Mouse (Mus musculus) layer of hippocampus, adult 9-10 months (tissue): Measurements from ENCODE around the gene Tubb4a.

Source experiments
- DNase-seq: peaks from one replicate; pipeline ENCODE4 v3.0.0; 2022; ENCODE audit warnings: low spot score

Gene Tubb4a

DNA sequence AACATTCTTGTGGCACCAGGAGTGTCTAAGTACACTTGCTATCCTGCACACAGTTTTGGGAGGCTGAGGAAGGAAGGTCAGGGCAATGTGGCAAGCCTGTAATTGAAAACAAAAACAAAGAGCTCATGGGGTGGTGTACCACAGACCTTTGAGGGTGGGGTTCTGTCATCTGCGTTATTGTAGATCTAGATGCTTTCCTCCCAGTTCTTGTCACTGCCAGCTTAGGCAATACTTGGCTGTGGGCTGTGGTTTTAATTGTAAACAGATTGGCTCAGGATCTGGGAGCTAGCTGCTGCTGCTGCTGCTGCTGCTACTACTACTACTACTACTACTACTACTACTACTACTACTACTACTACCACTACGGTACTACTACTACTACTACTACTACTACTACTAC lies 14.7 kb upstream of the Tubb4a start:
- no peak for DNase-seq

DNA sequence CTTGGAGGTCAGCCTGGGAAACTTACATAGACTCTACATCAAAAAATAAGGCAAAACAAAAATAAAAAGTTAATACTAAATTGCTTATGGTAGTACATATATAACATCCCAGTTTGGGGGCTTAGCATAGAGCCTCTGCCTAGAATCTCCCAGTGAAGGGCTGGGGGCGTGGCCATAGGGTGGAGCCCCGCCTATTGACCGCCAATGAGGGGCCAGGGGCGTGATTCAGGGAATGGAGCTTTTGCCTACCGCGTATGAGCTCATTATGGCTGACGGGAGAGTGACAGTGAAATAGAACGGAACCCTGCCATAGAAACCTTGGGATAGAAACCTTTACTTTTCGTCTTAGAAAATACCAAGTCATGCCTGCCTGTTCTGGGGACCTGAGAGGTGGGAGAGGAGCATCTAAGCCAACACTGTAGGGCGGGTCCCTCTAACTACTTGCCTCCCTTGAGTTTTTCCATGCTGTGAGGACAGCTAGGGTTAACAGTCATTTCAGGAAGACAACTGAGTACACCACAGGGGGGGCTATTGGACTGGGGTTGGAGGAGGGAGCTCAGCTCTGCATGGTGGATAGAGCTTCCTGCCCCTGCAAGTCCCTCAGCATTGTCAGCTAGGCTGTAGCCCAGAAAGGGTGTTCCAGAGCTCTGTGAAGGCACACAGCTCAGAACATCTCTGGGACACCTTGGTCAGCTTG lies 12.2 kb upstream of the Tubb4a start:
- no peak for DNase-seq

DNA sequence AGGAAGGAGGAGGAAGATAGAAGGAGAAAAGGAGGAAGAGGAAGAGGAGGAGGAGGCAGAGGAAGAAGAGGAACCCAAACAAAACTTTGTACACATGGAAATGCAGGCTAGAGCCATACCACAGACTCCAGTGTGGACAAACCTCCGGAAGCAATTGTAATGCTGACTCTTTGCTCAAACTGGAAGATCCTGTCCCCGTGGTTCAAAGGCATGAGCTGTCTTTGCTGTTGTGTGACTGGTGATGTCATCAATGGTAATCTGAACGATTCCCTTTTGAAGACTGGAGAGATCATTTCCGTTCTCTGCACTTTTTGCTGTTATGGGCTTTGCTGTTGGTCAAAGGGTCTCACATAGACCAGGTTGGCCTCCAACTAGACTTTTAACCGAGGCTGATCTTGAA lies 10.7 kb upstream of the Tubb4a start:
- no peak for DNase-seq

DNA sequence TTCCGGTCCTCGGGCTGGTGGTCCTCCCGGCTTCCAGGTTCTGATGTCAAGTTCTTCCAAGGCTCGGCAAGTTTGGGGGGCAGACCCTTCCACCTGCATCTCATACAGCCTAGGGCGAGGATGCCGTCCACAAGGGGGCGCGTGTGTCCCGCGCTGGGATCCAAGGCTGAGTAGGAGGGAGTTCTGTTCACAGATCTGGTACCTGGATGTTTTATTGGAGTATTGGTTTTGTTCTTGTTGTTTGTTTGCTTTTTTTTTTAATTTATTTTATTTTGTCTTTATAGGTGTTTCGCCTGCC lies 9.0 kb upstream of the Tubb4a start:
- DNase-seq, result peak; percentile 86

DNA sequence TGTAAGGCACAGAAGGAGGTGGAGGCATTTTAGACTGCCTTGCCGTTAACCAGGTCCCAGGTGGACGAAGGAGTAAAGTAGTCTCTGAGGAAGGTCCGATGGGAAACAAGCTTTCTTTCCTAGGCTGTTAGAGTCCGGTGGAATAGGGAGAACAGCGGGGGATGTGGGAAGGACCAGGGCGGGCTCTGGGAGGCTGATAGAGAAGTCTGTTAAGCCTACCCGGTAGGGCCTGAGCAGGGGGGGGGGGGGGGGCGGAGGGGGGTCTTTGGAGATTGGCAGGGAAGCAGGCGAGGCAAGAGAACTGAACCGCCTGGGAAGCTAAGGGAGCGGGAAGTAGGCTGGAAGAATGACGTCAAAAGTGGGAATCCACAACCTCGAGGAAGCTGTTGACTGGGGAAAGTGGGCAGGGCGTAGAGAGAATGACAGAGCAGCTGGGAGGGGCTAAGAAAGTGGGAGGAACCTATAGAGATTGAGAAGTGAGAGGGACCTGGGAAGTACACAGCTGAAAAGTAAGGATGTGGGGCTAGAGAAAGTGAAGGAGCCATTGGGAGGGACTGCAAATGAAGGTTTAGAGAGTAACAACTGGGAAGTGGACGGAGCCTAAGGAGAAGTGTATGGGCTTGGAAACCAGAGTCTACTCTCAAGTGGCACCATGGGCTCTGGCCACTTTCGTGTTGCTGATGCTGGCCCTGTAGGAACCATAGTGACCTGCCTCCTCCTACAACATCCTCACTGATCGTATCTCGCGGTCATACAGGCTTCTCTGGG lies 8.5 kb upstream of the Tubb4a start:
- no peak for DNase-seq

DNA sequence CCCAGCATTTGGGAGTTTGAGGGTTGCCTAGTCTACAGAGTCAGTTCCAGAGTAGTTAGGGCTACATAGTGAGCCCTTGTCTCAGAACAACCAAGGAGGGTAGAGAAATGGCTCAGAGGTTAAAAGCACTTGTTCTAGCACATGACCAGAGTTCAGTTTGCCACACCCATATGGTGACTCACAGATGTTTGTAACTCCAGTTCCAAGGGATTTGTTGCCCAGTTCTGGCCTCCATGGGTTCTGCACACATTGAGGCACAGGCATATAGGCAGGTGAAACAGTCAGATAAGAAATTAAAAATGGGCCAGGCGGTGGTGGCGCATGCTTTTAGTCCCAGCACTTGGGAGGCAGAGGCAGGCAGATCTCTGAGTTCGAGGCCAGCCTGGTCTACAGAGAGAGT lies 6.6 kb upstream of the Tubb4a start:
- no peak for DNase-seq

DNA sequence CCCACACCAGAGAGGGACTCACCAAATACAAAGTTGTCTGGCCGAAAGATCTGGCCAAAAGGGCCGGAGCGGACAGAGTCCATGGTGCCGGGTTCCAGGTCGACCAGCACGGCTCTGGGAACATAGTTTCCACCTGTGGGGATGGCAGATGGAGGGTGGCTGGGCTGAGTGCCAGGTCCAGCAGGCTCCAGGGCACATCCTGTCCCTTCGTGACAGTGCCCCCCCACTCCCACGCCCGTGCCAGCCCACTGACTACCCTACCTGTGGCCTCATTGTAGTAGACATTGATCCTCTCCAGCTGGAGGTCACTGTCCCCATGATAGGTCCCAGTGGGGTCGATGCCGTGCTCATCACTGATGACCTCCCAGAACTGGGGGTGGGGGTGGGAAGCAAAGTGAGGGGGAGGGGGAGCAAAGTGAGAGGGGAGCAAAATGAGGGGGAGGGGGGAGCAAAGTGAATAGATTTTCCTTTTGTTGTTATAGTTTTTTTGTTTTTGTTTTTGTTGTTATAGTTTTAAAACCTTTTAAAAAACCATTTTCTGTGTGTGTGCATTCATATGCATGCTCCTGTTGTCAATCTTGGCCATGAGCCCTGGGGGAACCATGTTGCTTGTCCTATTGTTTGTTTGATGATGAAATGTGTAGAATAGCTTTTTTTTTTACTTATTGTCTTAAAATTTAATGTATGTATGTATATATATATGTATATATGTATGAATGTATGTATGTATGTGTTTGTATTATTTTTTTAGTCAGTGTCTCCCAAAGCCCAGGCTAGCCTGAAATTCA lies 1.4 kb downstream of the Tubb4a start:
- no peak for DNase-seq

DNA sequence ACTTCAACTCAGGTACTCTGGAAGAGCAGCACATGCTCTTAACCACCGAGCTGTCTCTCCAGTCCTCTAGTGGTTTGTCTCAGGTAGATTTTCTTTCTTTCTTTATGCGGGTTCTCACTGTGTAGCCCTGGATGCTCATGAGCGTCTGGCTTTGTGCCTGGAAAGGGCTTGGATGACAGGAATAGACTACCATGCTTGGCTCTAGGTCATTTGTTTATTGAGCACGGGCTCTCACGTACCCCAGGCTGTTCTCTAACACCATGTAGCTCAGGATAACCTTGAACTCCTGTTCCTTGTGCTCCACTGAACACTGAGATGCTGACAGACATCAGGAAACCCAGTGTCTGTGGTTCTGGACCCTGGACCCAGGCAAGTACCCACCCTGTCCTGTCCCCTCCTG lies 5.1 kb downstream of the Tubb4a start:
- no peak for DNase-seq

DNA sequence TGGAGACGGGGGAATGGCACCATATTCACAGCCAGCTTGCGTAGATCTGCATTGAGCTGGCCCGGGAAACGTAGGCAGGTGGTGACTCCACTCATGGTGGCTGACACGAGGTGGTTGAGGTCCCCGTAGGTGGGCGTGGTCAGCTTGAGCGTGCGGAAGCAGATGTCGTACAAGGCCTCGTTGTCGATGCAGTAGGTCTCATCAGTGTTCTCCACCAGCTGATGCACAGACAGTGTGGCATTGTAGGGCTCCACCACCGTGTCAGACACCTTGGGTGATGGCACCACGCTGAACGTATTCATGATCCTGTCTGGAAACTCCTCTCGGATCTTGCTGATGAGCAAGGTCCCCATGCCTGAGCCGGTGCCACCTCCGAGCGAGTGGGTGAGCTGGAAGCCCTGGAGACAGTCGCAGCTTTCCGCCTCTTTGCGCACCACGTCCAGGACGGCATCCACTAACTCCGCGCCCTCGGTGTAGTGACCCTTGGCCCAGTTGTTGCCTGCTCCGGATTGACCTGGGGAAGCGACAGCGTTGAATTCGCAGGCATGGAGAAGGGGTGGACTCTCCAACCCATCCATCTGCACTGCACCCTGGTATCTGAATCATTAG lies 6.2 kb downstream of the Tubb4a start:
- no peak for DNase-seq

DNA sequence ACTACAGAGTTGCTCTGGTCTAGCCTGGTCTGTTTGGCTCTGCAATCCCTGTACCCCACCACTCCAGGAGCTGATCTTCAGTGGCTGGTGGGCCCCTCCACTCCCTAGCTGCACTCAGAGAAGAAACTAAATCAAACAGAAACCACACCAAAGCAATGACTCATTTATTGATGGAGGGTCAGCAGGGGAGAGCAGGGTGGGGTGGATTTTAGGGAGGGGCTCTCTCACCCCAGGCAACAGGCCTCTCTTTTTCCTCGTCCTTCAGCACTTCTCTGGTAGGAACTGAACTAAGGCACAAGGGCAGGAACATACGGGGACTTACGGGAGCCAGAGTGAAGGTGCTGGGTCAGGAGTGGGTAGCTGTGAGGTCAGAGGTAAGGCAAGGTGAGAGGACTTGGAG lies 7.7 kb downstream of the Tubb4a start:
- no peak for DNase-seq

DNA sequence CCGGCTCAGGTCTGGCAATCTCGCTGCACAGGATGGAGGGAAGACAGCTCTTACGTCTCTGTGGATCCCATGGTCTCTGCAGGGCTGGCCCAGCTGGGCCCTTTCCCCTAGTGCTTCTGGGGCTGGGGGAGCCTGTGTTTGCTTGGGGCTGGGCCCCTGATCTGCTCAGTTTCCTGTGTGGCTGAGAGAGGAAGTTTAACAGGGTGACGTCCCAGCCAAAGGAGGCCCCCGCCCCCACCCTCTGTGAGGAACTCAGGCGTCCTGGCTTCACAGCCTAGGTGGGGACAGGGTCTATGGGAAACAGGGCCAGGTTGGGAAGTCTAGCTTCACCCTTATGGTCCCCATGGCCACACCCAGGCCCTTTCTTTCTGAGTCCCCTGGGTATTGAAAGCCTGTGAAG lies 9.2 kb downstream of the Tubb4a start, which contains the start of gene Dennd1c:
Dennd1c (minus strand) TSS at position 179 of the 400 bp plus-strand sequence.
- DNase-seq, result no peak

DNA sequence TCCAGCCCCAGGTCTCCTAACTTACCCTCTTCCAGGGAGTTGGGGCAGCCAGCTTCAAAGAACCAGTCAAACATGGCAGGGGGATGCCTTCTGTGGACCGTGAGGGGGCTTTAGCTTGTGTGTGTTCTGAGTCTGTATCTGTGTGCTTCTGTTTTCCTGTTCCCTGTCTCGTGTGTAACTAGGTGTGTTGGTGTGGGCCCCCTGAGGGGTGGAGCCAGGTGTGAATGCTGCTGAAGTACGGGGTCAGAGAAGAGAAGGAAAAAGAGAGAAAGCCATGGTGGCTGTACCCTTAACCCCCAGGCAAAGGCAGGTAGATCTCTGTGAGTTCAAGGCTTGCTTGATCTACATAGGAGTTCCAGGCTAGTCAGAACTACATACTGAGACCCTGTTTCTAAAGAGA lies 10.7 kb downstream of the Tubb4a start:
- no peak for DNase-seq

DNA sequence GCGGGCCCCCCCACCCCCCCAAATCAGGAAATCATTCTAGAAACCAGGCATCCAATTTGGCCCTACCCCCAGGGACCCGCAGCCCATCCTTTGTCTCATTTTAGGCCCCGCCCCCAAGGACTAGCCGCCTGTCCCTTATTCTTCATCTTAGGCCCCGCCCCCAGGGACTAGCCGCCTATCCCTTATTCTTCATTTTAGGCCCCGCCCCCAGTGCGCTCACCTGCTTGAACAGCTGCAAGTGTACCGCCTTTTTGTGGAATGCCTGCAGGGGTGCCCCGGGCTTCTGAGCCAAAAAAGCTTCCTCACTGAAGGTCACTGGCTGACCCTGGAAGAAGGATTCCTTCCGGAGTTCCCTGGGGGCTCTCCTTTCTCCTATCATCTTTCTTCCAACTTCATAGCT lies 16.9 kb downstream of the Tubb4a start:
- DNase-seq, result no peak

DNA sequence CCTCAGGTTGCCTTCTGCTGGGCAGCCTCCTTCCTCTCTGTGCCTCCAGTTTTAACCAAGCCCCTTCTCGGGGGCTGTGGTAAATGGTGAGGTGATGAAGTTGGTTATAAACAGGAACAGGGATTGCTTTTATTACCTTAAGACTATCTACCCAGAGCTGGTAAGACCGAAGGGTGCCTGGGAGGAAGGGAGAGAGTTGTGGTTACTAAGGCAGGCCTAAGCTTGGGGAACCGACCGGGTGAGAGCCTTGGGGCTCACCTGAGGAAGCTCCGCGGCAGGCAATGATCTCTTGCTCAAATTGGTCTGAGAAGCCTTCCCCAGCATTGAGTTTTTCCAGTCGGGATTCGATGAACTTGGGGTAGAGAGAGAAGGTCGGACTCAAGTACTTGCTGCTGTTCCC lies 17.3 kb downstream of the Tubb4a start:
- no peak for DNase-seq

DNA sequence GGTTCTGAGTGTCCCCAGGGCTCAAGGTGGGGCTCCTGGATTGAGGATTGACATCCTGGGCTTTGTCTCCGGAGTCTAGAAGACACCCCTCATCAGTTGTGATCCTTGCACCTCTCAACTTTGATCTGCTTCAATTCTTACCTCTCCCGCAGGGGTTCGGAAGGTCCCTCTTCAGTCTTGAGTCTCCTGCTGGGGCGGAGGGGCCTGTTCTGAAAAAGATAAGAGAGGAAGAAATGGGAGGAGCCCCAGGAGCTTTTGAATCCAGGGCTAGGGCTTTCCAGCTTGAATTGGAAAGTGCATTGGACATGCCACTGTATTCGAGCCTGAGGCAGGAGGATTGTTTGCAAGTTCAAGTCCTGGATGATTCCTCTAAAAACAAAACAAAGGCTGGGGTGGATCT lies 20.7 kb downstream of the Tubb4a start:
- DNase-seq, result no peak

DNA sequence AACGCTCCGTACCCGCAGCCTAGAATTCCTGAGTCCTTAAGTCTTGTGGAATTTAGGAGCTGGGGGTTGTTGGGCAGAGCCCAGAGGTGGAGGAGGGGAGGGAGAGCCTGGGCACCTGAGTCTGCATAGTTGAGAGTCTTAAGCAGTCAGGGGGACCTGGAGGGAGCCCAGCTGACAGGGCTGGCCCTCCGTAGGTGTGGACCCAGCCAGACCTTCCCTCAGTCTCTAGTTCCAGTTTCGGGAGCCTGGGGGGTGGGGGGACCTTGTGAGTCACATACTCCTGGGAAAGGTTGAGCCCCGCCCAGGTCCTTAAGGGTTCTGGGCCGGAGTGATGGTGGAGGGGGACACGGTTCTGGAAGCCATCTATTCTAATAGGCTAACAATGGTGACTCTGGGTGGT lies 24.6 kb downstream of the Tubb4a start:
- no peak for DNase-seq

DNA sequence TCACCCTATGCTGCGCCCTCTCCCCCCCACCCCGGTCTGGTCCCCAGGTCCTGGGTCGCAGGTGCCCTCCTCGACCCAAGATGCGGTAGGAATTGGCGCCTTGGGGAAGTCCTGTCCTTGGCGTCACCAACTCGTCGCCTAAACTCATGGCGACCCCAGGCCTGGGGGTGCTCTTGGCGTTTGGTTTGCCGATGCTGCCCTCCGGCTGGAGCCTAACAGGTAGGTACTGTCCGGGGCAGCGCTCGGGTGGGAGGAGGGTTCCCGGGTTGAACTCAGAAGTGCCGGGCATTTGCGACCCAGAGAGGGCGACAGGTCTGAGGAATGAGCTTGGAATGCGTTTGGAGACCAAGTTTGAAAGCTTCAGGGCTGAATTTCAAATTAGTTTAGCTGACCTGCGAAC lies 25.0 kb downstream of the Tubb4a start:
- DNase-seq, result no peak

DNA sequence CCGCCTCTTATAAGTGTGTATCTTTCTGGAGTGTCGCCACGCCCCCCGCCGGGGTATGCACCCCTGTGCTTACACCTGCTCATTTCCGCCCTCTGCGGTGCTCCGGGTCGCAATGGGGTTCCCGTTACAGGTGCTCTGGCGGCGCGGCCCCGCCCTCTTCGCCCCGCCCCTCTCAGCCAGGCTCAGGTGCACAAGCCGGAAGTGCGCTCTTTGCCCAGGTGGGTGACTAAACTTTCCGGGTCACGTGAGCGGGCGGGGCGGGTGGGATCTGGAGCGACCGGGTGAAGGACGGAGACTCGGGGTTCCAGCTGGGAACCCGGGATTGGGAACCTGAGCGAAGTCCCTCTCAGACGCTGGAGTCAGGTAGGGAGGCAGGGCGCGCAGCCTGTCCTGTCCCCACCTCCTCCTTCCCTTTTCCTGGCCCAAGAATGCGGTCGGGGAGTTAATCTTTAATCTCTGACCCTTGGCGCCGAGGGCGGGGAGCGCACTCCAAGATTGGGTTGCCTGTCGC lies 25.5 kb downstream of the Tubb4a start:
- no peak for DNase-seq

DNA sequence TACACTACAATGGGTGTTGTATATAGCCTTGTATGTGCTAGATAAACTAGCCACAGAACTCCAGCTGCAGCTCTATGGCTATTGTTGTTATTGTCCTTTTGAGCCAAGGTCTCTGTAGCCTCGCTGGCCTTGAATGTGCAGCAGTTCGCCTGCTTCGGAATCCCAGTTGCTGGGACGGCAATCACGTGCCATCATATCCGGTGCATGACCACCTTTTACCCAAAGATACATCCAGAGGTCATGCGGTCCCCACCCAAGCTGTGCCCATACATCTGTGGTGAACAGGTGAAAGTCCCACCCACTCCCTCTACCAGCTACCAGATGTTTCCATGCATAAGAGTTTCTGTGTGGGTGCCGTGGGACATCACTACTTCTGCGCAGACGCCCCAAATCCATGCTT lies 26.5 kb downstream of the Tubb4a start:
- no peak for DNase-seq

DNA sequence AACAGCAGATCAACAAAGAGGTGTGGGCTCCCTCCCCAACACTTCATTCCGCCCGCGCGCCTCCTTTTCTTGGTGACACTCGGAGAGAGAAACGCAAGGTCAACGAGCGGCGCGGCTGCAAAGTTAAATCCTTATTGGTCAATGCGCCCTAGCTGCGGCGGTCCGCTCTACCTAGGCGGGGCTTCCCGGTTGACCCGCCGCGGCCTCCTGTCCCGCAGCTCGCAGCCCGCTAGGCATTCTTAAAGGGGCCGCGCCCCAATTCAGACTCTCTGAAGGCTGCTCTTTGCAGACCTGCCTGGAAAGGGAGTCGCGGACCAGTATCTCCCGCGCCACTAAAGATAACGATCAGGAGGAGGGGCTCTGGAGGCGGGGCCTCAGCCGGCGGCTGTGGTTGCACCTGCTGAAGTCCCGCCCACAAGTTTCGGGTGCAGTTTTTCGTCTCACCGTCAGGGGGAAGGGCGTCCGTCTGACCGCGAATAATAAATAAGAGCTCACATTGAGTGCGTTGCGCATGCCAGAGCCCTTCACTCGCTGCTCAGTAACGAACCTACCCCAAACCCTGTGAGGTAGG lies 27.3 kb downstream of the Tubb4a start:
- DNase-seq, result peak; percentile 96

DNA sequence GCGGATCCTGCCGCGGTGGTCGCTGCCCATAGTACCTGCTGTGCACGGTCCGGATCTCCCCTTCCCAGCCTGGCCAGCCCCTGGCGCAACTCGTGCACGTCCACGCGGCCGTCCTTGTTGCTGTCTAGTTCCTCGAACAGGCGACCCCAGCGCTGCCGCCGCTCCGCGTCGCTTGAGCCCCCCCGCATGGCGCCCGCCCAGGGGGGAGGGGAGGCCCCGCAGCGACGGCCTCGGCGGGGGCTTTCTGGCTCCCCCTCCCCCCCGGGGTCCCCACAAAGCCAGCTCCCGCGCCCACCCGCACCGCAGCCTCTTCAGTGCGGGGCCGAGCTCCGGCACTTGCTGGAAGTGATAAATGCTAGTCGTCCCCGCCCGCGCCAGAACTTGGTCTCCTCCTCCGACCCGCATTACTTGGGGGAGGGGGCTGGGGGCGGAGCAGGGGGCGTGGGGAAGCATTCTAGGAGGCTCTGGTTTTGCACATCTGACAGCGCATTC lies 28.1 kb downstream of the Tubb4a start, which contains the start of gene Slc25a23:
Slc25a23 (minus strand) TSS at position 378 of the 492 bp plus-strand sequence.
- DNase-seq, result peak; percentile 37
